Mouse (Mus musculus) ES-E14 (cell line): ENCODE results near the gene Trpm7. TPM values are rescaled to one million over a fixed set of nuclear protein-coding genes. Genes with fewer than 3 reads are reported as not detected.

Experiments
- DNase-seq: peaks from one replicate; pipeline ENCODE4 v3.0.0-alpha.2; 2013; ENCODE audit warnings: low read depth, low spot score
- H3K27ac ChIP-seq: 2 replicates; pipeline ENCODE4 v1.5.1; 2012; ENCODE audit warnings: low read depth, mild to moderate bottlenecking, low read length, moderate library complexity, mixed read lengths; ENCODE audit not compliant: poor library complexity, insufficient read depth, severe bottlenecking
- H3K36me3 ChIP-seq: 2 replicates; pipeline ENCODE4 v1.6.1; 2012; ENCODE audit warnings: mild to moderate bottlenecking, low read length, moderate library complexity, mixed read lengths; ENCODE audit not compliant: control insufficient read depth, poor library complexity, insufficient read depth, severe bottlenecking
- H3K4me1 ChIP-seq, 2 experiments: fragments of 150-350 bp in 1 of 2; sonication (generic) in 1 of 2; 2 replicates each; pipeline ENCODE4 v1.6.1; 2012; ENCODE audit warnings: low read length in 2 of 2, mild to moderate bottlenecking in 1 of 2, mixed read lengths in 1 of 2; ENCODE audit not compliant: control insufficient read depth in 2 of 2, insufficient read depth in 2 of 2, poor library complexity in 1 of 2
- H3K4me3 ChIP-seq, 2 experiments: fragments of 150-350 bp in 1 of 2; sonication (generic) in 1 of 2; 2 replicates each; pipeline ENCODE4 v1.5.1; 2012; ENCODE audit warnings: low read length in 2 of 2, low read depth in 1 of 2, mild to moderate bottlenecking in 1 of 2, mixed read lengths in 1 of 2; ENCODE audit not compliant: insufficient read depth in 1 of 2, poor library complexity in 1 of 2, severe bottlenecking in 1 of 2
- H3K9ac ChIP-seq: 2 replicates; pipeline ENCODE4 v1.6.1; 2012; ENCODE audit warnings: low read depth, mild to moderate bottlenecking, low read length, mixed read lengths; ENCODE audit not compliant: poor library complexity, insufficient read depth, severe bottlenecking
- H3K9me3 ChIP-seq: fragments of 150-350 bp; sonication (generic); 2 replicates; pipeline ENCODE4 v1.6.1; 2012; ENCODE audit warnings: low read depth, mild to moderate bottlenecking, low read length; ENCODE audit not compliant: control insufficient read depth, insufficient read depth
- CHD2 ChIP-seq: IDR thresholded peaks from 2 replicates; pipeline ENCODE4 v1.6.1; 2014; ENCODE audit warnings: mild to moderate bottlenecking, low read depth, low read length, inconsistent platforms
- HCFC1 ChIP-seq: IDR thresholded peaks from 2 replicates; pipeline ENCODE4 v1.6.1; 2012; ENCODE audit warnings: low read length, inconsistent platforms, borderline replicate concordance; ENCODE audit not compliant: insufficient read depth
- MAFK ChIP-seq: IDR thresholded peaks from 2 replicates; pipeline ENCODE4 v1.6.1; 2014; ENCODE audit warnings: mild to moderate bottlenecking, low read depth, low read length, inconsistent platforms; ENCODE audit not compliant: insufficient read depth
- ZC3H11A ChIP-seq: IDR thresholded peaks from 2 replicates; pipeline ENCODE4 v1.6.1; 2012; ENCODE audit warnings: low read depth, mild to moderate bottlenecking, inconsistent platforms, low read length, borderline replicate concordance
- ZNF384 ChIP-seq: IDR thresholded peaks from 2 replicates; pipeline ENCODE4 v1.6.1; 2012; ENCODE audit warnings: low read depth, low read length, inconsistent platforms
- in situ Hi-C, 2 experiments: fragments of 600-800 bp; cut with MboI; formaldehyde crosslinking; loops; one replicate each; pipeline ENCODE4 v1.15.1; 2025; ENCODE audit warnings: low sequenced_read_pairs in 2 of 2, inconsistent platforms in 1 of 2; ENCODE audit not compliant: unreplicated experiment in 2 of 2
- total RNA-seq: library from RNA; depleted of rRNA; stranded (reverse); fragments of 300-350 nt; gene quantifications from 2 replicates; pipeline ENCODE4 v1.2.3, GENCODE M21; 2012

Trpm7 gene
- total RNA-seq, 1 experiment, result 47.1 TPM

- H3K4me1 ChIP-seq, result peaks cover 0 to 1% of the 10 kb centered on the region in 2 experiments; a peak in 1 of 4 replicates
- no peak for DNase-seq
- no peak overlapping the region for H3K4me3 ChIP-seq
- TF ChIP-seq ZNF384, result no peak
- TF ChIP-seq CHD2, result no peak
- no peak for TF ChIP-seq HCFC1
- no peak for TF ChIP-seq MAFK
- no peak for TF ChIP-seq ZC3H11A
- in situ Hi-C loops, result no loop called here
- no peak overlapping the region for H3K27ac ChIP-seq
- 0 out of 2 replicates have a peak, but pooled peaks cover 2% of the 10 kb centered on the region for H3K36me3 ChIP-seq
- no peaks in the 10 kb centered on the region for H3K9me3 ChIP-seq
- H3K9ac ChIP-seq, result no peak overlapping the region
These were observed 11.0 kb downstream of the Trpm7 start for GRCm38 (mm10) chr2:126865026-126865425.

- TF ChIP-seq MAFK, result no peak
- no peak for TF ChIP-seq ZC3H11A
- TF ChIP-seq CHD2, result no peak
- in situ Hi-C loops, result no loop called here
- H3K4me1 ChIP-seq, result no peaks in the 10 kb centered on the region
These were observed 31.3 kb downstream of the Trpm7 start for GRCm38 (mm10) chr2:126844751-126845150.

GRCm38 (mm10) chr2:126838848-126839247 is 37.2 kb downstream of the Trpm7 start:
- H3K9ac ChIP-seq, result no peak overlapping the region
- in situ Hi-C loops, result no loop called here
- no peak overlapping the region for H3K4me3 ChIP-seq
- H3K4me1 ChIP-seq, result no peaks in the 10 kb centered on the region
- DNase-seq, result no peak
- peaks cover 13% of the 10 kb centered on the region for H3K36me3 ChIP-seq
- H3K9me3 ChIP-seq, result no peaks in the 10 kb centered on the region
- TF ChIP-seq CHD2 (no peak), MAFK (no peak), ZC3H11A (no peak), ZNF384 (no peak), HCFC1 (no peak)
- no peak overlapping the region for H3K27ac ChIP-seq

More at GRCm38 (mm10) chr2:126844751-126845150, 31.3 kb downstream of the Trpm7 start:
- Histone ChIP-seq H3K36me3 (peaks cover 12% of the 10 kb centered on the region), H3K4me3 (no peak overlapping the region), H3K9me3 (no peaks in the 10 kb centered on the region), H3K9ac (no peak overlapping the region), H3K27ac (no peak overlapping the region)
- no peak for DNase-seq

- H3K27ac ChIP-seq, result no peak overlapping the region
- H3K4me3 ChIP-seq, result no peak overlapping the region
- no peak for DNase-seq
- H3K36me3 ChIP-seq, result peaks cover 3% of the 10 kb centered on the region
- H3K4me1 ChIP-seq, result no peaks in the 10 kb centered on the region
- TF ChIP-seq MAFK, result no peak
- no peak for TF ChIP-seq ZNF384
- TF ChIP-seq HCFC1, result no peak
- TF ChIP-seq ZC3H11A, result no peak
- TF ChIP-seq CHD2, result no peak
- H3K9me3 ChIP-seq, result no peaks in the 10 kb centered on the region
- H3K9ac ChIP-seq, result no peak overlapping the region
- in situ Hi-C loops, result no loop called here
These were observed 58.6 kb downstream of the Trpm7 start for GRCm38 (mm10) chr2:126817414-126817813.

GRCm38 (mm10) chr2:126816644-126817347 is 59.2 kb downstream of the Trpm7 start:
- no peak for TF ChIP-seq MAFK
- TF ChIP-seq CHD2, result no peak
- TF ChIP-seq HCFC1, result no peak
- no peak for TF ChIP-seq ZC3H11A
- no peak for TF ChIP-seq ZNF384
- Histone ChIP-seq H3K9me3 (no peaks in the 10 kb centered on the region), H3K36me3 (peaks cover 3% of the 10 kb centered on the region), H3K27ac (no peak overlapping the region), H3K4me1 (no peaks in the 10 kb centered on the region), H3K9ac (no peak overlapping the region), H3K4me3 (no peak overlapping the region)
- DNase-seq, result no peak
- in situ Hi-C loops, result no loop called here
